Mouse (Mus musculus): Measurements from ENCODE around the gene Tmem208. TPM values are rescaled to one million over a fixed set of nuclear protein-coding genes. Genes with fewer than 3 reads are reported as not detected.

Tmem208 gene
- polyA plus RNA-seq, 1 experiment from 2014 or later = 136 TPM

GRCm38 (mm10) chr8:105361751-105362702, 35.9 kb downstream of the Tmem208 start:
- ATAC-seq (ENCODE audit: low FRiP score, low TSS enrichment) = peak; percentile 37; the same call in 1 of the 2 replicates
- 59% methylated on average over 12 of the region's 12 CpGs for WGBS
- H3K9me3 ChIP-seq (ENCODE audit: low read length) = no peaks in the 10 kb centered on the region

GRCm38 (mm10) chr8:105367107-105367506, 41.0 kb downstream of the Tmem208 start:
- ATAC-seq (ENCODE audit: low FRiP score, low TSS enrichment) = no peak
- WGBS = 78% methylated on average over 2 of the region's 2 CpGs
- Histone ChIP-seq H3K4me1 (ENCODE audit: insufficient read depth, low read length) (peaks cover 8% of the 10 kb centered on the region; the same call in 1 of the 2 replicates), H3K4me3 (ENCODE audit: low read length) (no peak overlapping the region), H3K36me3 (ENCODE audit: insufficient read depth, low read length) (no peaks in the 10 kb centered on the region), H3K27ac (ENCODE audit: low read length) (no peak overlapping the region), H3K9ac (replicated peaks; ENCODE audit: low read length) (no peak overlapping the region), H3K9me3 (ENCODE audit: low read length) (no peaks in the 10 kb centered on the region), H3K27me3 (ENCODE audit: insufficient read depth, low read length) (no peaks in the 10 kb centered on the region), H3K4me2 (replicated peaks; ENCODE audit: low read depth, low read length) (no peak overlapping the region)

More at GRCm38 (mm10) chr8:105361751-105362702, 35.9 kb downstream of the Tmem208 start:
- Histone ChIP-seq H3K27ac (ENCODE audit: low read length) (peak overlapping the region; percentile 70; the same call in 1 of the 2 replicates), H3K36me3 (ENCODE audit: insufficient read depth, low read length) (no peaks in the 10 kb centered on the region), H3K9ac (replicated peaks; ENCODE audit: low read length) (no peak overlapping the region), H3K4me3 (ENCODE audit: low read length) (no peak overlapping the region), H3K27me3 (ENCODE audit: insufficient read depth, low read length) (no peaks in the 10 kb centered on the region), H3K4me1 (ENCODE audit: insufficient read depth, low read length) (peaks cover 14% of the 10 kb centered on the region), H3K4me2 (replicated peaks; ENCODE audit: low read depth, low read length) (no peak overlapping the region)

DNA sequence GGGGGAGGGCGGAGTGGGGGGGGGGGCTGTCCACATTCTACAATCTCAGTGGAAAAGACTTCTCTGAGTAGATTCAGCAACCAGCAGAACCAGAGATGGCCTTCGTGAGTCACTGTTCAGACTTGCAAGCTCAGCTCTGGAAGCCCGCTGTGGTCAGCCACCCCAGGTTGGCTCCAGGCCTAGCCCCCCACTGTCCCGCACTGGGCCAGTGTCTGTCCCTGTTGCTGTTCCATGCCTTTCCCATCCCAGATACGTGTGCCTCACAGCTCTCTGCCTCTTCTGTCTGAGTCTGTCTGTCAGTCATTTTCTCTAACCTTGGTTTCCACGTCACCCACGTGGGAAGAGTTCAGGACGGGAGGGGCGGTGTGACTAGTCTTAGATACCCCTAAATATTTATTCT, 46.3 kb downstream of the Tmem208 start:
- Histone ChIP-seq H3K27ac (ENCODE audit: low read length) (no peak overlapping the region), H3K4me3 (ENCODE audit: low read length) (no peak overlapping the region), H3K9ac (replicated peaks; ENCODE audit: low read length) (no peak overlapping the region), H3K27me3 (ENCODE audit: insufficient read depth, low read length) (no peaks in the 10 kb centered on the region), H3K9me3 (ENCODE audit: low read length) (no peaks in the 10 kb centered on the region), H3K36me3 (ENCODE audit: insufficient read depth, low read length) (no peaks in the 10 kb centered on the region), H3K4me2 (replicated peaks; ENCODE audit: low read depth, low read length) (no peak overlapping the region), H3K4me1 (ENCODE audit: insufficient read depth, low read length) (no peaks in the 10 kb centered on the region)
- no peak for ATAC-seq (ENCODE audit: low FRiP score, low TSS enrichment)
- WGBS = 83% methylated on average over 9 of the region's 9 CpGs

- no peak within 1 kb of the TSS for H3K27ac ChIP-seq (ENCODE audit: low read length)
These were observed 46.9 kb downstream of the Tmem208 start, which contains the start of gene Plekhg4 for GRCm38 (mm10) chr8:105373032-105373431. Gene Plekhg4, plus strand, starts transcription at chr8:105373274.

GRCm38 (mm10) chr8:105374513-105374966, 48.4 kb downstream of the Tmem208 start:
- Histone ChIP-seq H3K27me3 (ENCODE audit: insufficient read depth, low read length) (no peaks in the 10 kb centered on the region), H3K9me3 (ENCODE audit: low read length) (no peaks in the 10 kb centered on the region), H3K4me2 (replicated peaks; ENCODE audit: low read depth, low read length) (peak overlapping the region; percentile 46), H3K4me3 (ENCODE audit: low read length) (peak overlapping the region; percentile 26), H3K27ac (ENCODE audit: low read length) (no peak overlapping the region), H3K36me3 (ENCODE audit: insufficient read depth, low read length) (no peaks in the 10 kb centered on the region), H3K4me1 (ENCODE audit: insufficient read depth, low read length) (peaks cover 7% of the 10 kb centered on the region; the same call in 1 of the 2 replicates), H3K9ac (replicated peaks; ENCODE audit: low read length) (peak overlapping the region; percentile 42; the same call in 1 of the 2 replicates)
- peak; percentile 35; the same call in 1 of the 2 replicates for ATAC-seq (ENCODE audit: low FRiP score, low TSS enrichment)
- WGBS = 36% methylated on average over 33 of the region's 33 CpGs

More at GRCm38 (mm10) chr8:105373032-105373431, 46.9 kb downstream of the Tmem208 start, which contains the start of gene Plekhg4:
- Histone ChIP-seq H3K4me3 (ENCODE audit: low read length) (no peak within 1 kb of the TSS), H3K9me3 (ENCODE audit: low read length) (no peaks in the 10 kb centered on the region), H3K27me3 (ENCODE audit: insufficient read depth, low read length) (no peaks in the 10 kb centered on the region), H3K4me2 (replicated peaks; ENCODE audit: low read depth, low read length) (no peak within 1 kb of the TSS; the same call in 1 of the 2 replicates), H3K4me1 (ENCODE audit: insufficient read depth, low read length) (no peaks in the 10 kb centered on the region), H3K36me3 (ENCODE audit: insufficient read depth, low read length) (no peaks in the 10 kb centered on the region), H3K9ac (replicated peaks; ENCODE audit: low read length) (no peak within 1 kb of the TSS)
- ATAC-seq (ENCODE audit: low FRiP score, low TSS enrichment) = no peak
- WGBS = 52% methylated on average over 2 of the region's 2 CpGs

DNA sequence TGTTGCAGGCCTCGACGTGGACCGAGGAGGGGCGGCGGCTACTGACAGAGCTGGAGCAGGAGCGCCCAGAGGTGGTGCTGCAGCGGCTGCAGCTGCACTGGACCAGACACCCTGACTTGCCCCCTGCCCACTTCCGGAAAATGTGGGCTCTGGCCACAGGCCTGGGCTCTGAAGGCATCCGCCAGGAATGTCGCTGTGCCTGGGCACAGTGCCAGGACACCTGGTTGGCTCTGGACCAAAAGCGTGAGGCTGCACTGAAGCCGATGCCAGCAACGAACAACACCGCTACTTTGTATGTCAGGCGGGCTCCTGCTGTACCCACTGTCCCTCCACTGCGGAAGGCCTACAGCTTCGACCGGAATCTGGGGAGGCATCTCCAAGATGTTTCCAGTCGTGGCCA, 52.5 kb downstream of the Tmem208 start:
- Histone ChIP-seq H3K9ac (replicated peaks; ENCODE audit: low read length) (no peak overlapping the region), H3K4me1 (ENCODE audit: insufficient read depth, low read length) (peaks cover 7% of the 10 kb centered on the region; the same call in 1 of the 2 replicates), H3K36me3 (ENCODE audit: insufficient read depth, low read length) (no peaks in the 10 kb centered on the region), H3K4me3 (ENCODE audit: low read length) (no peak overlapping the region), H3K4me2 (replicated peaks; ENCODE audit: low read depth, low read length) (no peak overlapping the region), H3K9me3 (ENCODE audit: low read length) (no peaks in the 10 kb centered on the region), H3K27me3 (ENCODE audit: insufficient read depth, low read length) (no peaks in the 10 kb centered on the region), H3K27ac (ENCODE audit: low read length) (no peak overlapping the region; the same call in 1 of the 2 replicates)
- peak; percentile 63 for ATAC-seq (ENCODE audit: low FRiP score, low TSS enrichment)
- 54% methylated on average over 19 of the region's 19 CpGs for WGBS

- whole genome bisulfite sequencing = 83% methylated on average over 12 of the region's 12 CpGs
- H3K36me3 ChIP-seq (ENCODE audit: insufficient read depth, low read length) = no peaks in the 10 kb centered on the region
- no peaks in the 10 kb centered on the region for H3K9me3 ChIP-seq (ENCODE audit: low read length)
- H3K4me1 ChIP-seq (ENCODE audit: insufficient read depth, low read length) = peaks cover 7% of the 10 kb centered on the region; the same call in 1 of the 2 replicates
- H3K4me2 ChIP-seq (replicated peaks; ENCODE audit: low read depth, low read length) = no peak overlapping the region
- no peak overlapping the region for H3K4me3 ChIP-seq (ENCODE audit: low read length)
- ATAC-seq (ENCODE audit: low FRiP score, low TSS enrichment) = no peak
- no peaks in the 10 kb centered on the region for H3K27me3 ChIP-seq (ENCODE audit: insufficient read depth, low read length)
- H3K9ac ChIP-seq (replicated peaks; ENCODE audit: low read length) = no peak overlapping the region
- H3K27ac ChIP-seq (ENCODE audit: low read length) = no peak overlapping the region
These were observed 54.2 kb downstream of the Tmem208 start for GRCm38 (mm10) chr8:105380308-105380707.

GRCm38 (mm10) chr8:105384070-105384469, 57.9 kb downstream of the Tmem208 start:
- 97% methylated on average over 2 of the region's 2 CpGs for WGBS
- no peak overlapping the region for H3K27ac ChIP-seq (ENCODE audit: low read length)
- no peak for ATAC-seq (ENCODE audit: low FRiP score, low TSS enrichment)
- H3K4me2 ChIP-seq (replicated peaks; ENCODE audit: low read depth, low read length) = no peak overlapping the region
- no peak overlapping the region for H3K9ac ChIP-seq (replicated peaks; ENCODE audit: low read length)
- no peaks in the 10 kb centered on the region for H3K9me3 ChIP-seq (ENCODE audit: low read length)
- no peaks in the 10 kb centered on the region for H3K27me3 ChIP-seq (ENCODE audit: insufficient read depth, low read length)
- H3K4me3 ChIP-seq (ENCODE audit: low read length) = no peak overlapping the region
- 0 out of 2 replicates have a peak, but pooled peaks cover 5% of the 10 kb centered on the region for H3K4me1 ChIP-seq (ENCODE audit: insufficient read depth, low read length)
- H3K36me3 ChIP-seq (ENCODE audit: insufficient read depth, low read length) = no peaks in the 10 kb centered on the region
